Mouse (Mus musculus) erythroblast, adult 5-6 weeks (primary cell): ENCODE measurements around the gene Nit2. TPM values are rescaled to one million over a fixed set of nuclear protein-coding genes. Genes with fewer than 3 reads are reported as not detected.

Experiments
- total RNA-seq, 2 experiments: library from RNA; stranded (forward) in 1 of 2; stranded (reverse) in 1 of 2; fragments of 150-400 nt in 1 of 2; fragments of 200-764, 138-1000 nt in 1 of 2; gene quantifications; 2 replicates each; pipeline versions ENCODE4 v1.2.3 to v1.2.4; 2015 to 2017; ENCODE audit warnings: low replicate concordance in 2 of 2

Nit2 gene
- total RNA-seq, 2 experiments from 2014 or later, result 0.77 to 3.2 TPM

Other genes with a start within 250 kb of the Nit2 start
- gene Lnp1, start 239.3 kb downstream of the Nit2 start, total RNA-seq (2015; ENCODE audit: low replicate concordance), result not detected in 2 replicates
- not detected in 2 replicates for gene Lnp1, start 239.3 kb downstream of the Nit2 start, total RNA-seq (2017; ENCODE audit: low replicate concordance)
- gene Tmem45a2, start 96.0 kb downstream of the Nit2 start, total RNA-seq (2015; ENCODE audit: low replicate concordance), result 0.63 and 2.9 TPM in 2 replicates
- gene Tmem45a2, start 96.0 kb downstream of the Nit2 start, total RNA-seq (2017; ENCODE audit: low replicate concordance), result 3.2 TPM in 1 of 2 replicates, not detected in the other
- gene Tomm70a, start 45.6 kb downstream of the Nit2 start, total RNA-seq (2015; ENCODE audit: low replicate concordance), result 19.4 and 26.3 TPM in 2 replicates
- 13.0 and 15.6 TPM in 2 replicates for gene Tomm70a, start 45.6 kb downstream of the Nit2 start, total RNA-seq (2017; ENCODE audit: low replicate concordance)
- 6.5 and 13.8 TPM in 2 replicates for gene Tbc1d23, start 64.2 kb upstream of the Nit2 start, total RNA-seq (2015; ENCODE audit: low replicate concordance)
- 13.4 and 14.4 TPM in 2 replicates for gene Tbc1d23, start 64.2 kb upstream of the Nit2 start, total RNA-seq (2017; ENCODE audit: low replicate concordance)
- not detected in 2 replicates for gene Tmem30c, start 125.5 kb upstream of the Nit2 start, total RNA-seq (2015; ENCODE audit: low replicate concordance)
- gene Tmem30c, start 125.5 kb upstream of the Nit2 start, total RNA-seq (2017; ENCODE audit: low replicate concordance), result not detected in 2 replicates
- 6.1 and 23.4 TPM in 2 replicates for gene Filip1l, start 185.8 kb upstream of the Nit2 start, total RNA-seq (2015; ENCODE audit: low replicate concordance)
- gene Filip1l, start 185.8 kb upstream of the Nit2 start, total RNA-seq (2017; ENCODE audit: low replicate concordance), result 4.0 and 5.4 TPM in 2 replicates